Mouse (Mus musculus): ENCODE results near the gene Gm17467. TPM values are rescaled to one million over a fixed set of nuclear protein-coding genes. Genes with fewer than 3 reads are reported as not detected.

The Gm17467 gene
- polyA plus RNA-seq (2017; shearing (Covaris generic)) = not detected

DNA sequence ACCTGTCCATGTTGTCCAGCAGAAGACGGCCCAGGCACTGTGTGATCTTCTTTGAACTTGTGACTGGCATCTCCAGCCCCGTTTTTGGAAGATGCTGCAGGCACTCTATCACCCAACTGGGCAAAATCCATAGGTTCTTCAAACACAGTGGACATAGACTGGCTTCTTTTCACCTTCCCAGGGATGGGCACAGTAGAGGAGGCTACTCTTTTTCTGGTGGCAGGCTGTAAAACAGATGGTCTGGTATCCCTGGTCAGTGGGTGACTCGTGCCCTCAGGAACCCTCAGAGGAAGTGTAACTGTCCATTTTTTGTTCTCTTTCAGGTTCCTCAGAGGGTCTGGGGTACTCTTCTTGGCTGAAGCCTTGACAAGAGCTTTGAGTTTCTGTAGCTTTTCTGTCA lies at the start of gene Gm17467:
Gene Gm17467 (minus strand): TSS at position 101 of the 400 bp plus-strand sequence.

Other genes starting within 250 kb of the Gm17467 start
- not detected for gene Cldn34c2, start 123.1 kb downstream of the Gm17467 start, polyA plus RNA-seq (2017; shearing (Covaris generic))
- not detected for gene Cldn34c3, start 88.9 kb upstream of the Gm17467 start, polyA plus RNA-seq (2017; shearing (Covaris generic))

Measured in inflammation-experienced regulatory T-cells, adult 16 weeks (primary cell).